Mouse (Mus musculus): ENCODE data around the gene Psg20.

GRCm38 (mm10) chr7:18679772-18680171 is 6.2 kb downstream of the Psg20 start:
- TF ChIP-seq ZC3H11A (IDR thresholded peaks at IDR 0.05; ENCODE audit: borderline replicate concordance, low read depth, low read length) (no peak), CHD2 (IDR thresholded peaks at IDR 0.05; ENCODE audit: low read depth, low read length) (no peak), HCFC1 (IDR thresholded peaks at IDR 0.05; ENCODE audit: borderline replicate concordance, insufficient read depth, low read length) (no peak), ZNF384 (IDR thresholded peaks at IDR 0.05; ENCODE audit: low read depth, low read length) (no peak), MAFK (IDR thresholded peaks at IDR 0.05; ENCODE audit: insufficient read depth, low read depth, low read length) (no peak)
